Mouse (Mus musculus) large intestine, adult 2 months (tissue): ENCODE measurements around the gene Chat. TPM values are rescaled to one million over a fixed set of nuclear protein-coding genes. Genes with fewer than 3 reads are reported as not detected.

ENCODE experiments used
- DNase-seq: peaks from one replicate; pipeline ENCODE4 v3.0.0-alpha.2; 2012; ENCODE audit warnings: low read depth, low spot score
- WGBS: fragments of 180-500 bp; shearing (Covaris S2); methylation state at CpG from one replicate; pipeline ENCODE4 v1.1.7; 2018; 5-methylcytosine and 5-hydroxymethylcytosine counted together
- polyA plus RNA-seq: library from polyadenylated mRNA; depleted of rRNA; stranded (reverse); fragments of >200 nt; gene quantifications from 2 replicates; pipeline ENCODE4 v1.2.3, GENCODE M21; 2012; rRNA removed

Gene Chat
- polyA plus RNA-seq = 0.60 and 0.74 TPM in 2 replicates

- WGBS = 15% methylated on average over 13 of the region's 13 CpGs
- no peak for DNase-seq
These were observed at the start of gene Chat for GRCm38 (mm10) chr14:32465889-32466288. Gene Chat, minus strand, starts transcription at chr14:32465989.

- WGBS = under 1% methylated on average over 62 of the region's 62 CpGs
- peak; percentile 67 for DNase-seq
These were observed 47.7 kb upstream of the Chat start, which contains the start of gene Ercc6 for GRCm38 (mm10) chr14:32513336-32514032. Gene Ercc6, plus strand, starts transcription at chr14:32513521.

GRCm38 (mm10) chr14:32512912-32513311 is 47.1 kb upstream of the Chat start:
- DNase-seq = no peak
- WGBS = 35% methylated on average over 9 of the region's 9 CpGs

GRCm38 (mm10) chr14:32509443-32509961 is 43.7 kb upstream of the Chat start:
- WGBS = 81% methylated on average over 6 of the region's 6 CpGs
- DNase-seq = no peak

GRCm38 (mm10) chr14:32508105-32508835 is 42.5 kb upstream of the Chat start:
- 37% methylated on average over 10 of the region's 10 CpGs for WGBS
- DNase-seq = no peak

GRCm38 (mm10) chr14:32507216-32507615 is 41.4 kb upstream of the Chat start:
- DNase-seq = no peak
- WGBS = 79% methylated on average over 4 of the region's 4 CpGs

- WGBS = 84% methylated on average over 10 of the region's 10 CpGs
- no peak for DNase-seq
These were observed 40.5 kb upstream of the Chat start for GRCm38 (mm10) chr14:32506329-32506728.

GRCm38 (mm10) chr14:32503897-32504296 is 38.1 kb upstream of the Chat start:
- 78% methylated on average over 1 of the region's 1 CpGs for WGBS
- no peak for DNase-seq

- DNase-seq = no peak
- WGBS = 72% methylated on average over 9 of the region's 9 CpGs
These were observed 37.2 kb upstream of the Chat start for GRCm38 (mm10) chr14:32502764-32503688.

- WGBS = 56% methylated on average over 2 of the region's 2 CpGs
- no peak for DNase-seq
These were observed 35.5 kb upstream of the Chat start for GRCm38 (mm10) chr14:32501303-32501702.

- 36% methylated on average over 8 of the region's 8 CpGs for WGBS
- no peak for DNase-seq
These were observed 30.5 kb upstream of the Chat start for GRCm38 (mm10) chr14:32496115-32496850.

- peak; percentile 11 for DNase-seq
- 4% methylated on average over 13 of the region's 13 CpGs for WGBS
These were observed 26.7 kb upstream of the Chat start for GRCm38 (mm10) chr14:32492521-32492920.

GRCm38 (mm10) chr14:32482061-32482460 is 16.3 kb upstream of the Chat start:
- DNase-seq = peak; percentile 6
- 2% methylated on average over 3 of the region's 3 CpGs for WGBS

- DNase-seq = no peak
- 53% methylated on average over 1 of the region's 1 CpGs for WGBS
These were observed 11.8 kb upstream of the Chat start for GRCm38 (mm10) chr14:32477581-32477980.

- no peak for DNase-seq
- 69% methylated on average over 6 of the region's 6 CpGs for WGBS
These were observed 10.8 kb upstream of the Chat start for GRCm38 (mm10) chr14:32476559-32476958.

- DNase-seq = peak; percentile 8
- 11% methylated on average over 4 of the region's 4 CpGs for WGBS
These were observed 7.2 kb upstream of the Chat start for GRCm38 (mm10) chr14:32472996-32473395.

- DNase-seq = no peak
- WGBS = 5% methylated on average over 5 of the region's 5 CpGs
These were observed 1.8 kb upstream of the Chat start for GRCm38 (mm10) chr14:32467606-32468005.

GRCm38 (mm10) chr14:32465506-32465870 is 301 bp downstream of the Chat start:
- no peak for DNase-seq
- WGBS = 3% methylated on average over 8 of the region's 11 CpGs
